Mouse (Mus musculus) embryonic fibroblast, embryonic 13.5 days (primary cell): Measurements from ENCODE around the gene Myzap.

Experiments
- CTCF ChIP-seq: IDR thresholded peaks from 2 replicates; pipeline ENCODE4 v1.5.1; 2011; ENCODE audit warnings: mild to moderate bottlenecking, control low read depth, low read length, moderate library complexity, borderline replicate concordance; ENCODE audit not compliant: insufficient read depth
- POLR2A ChIP-seq: IDR thresholded peaks from 2 replicates; pipeline ENCODE4 v1.6.1; 2011; ENCODE audit warnings: low read depth, mild to moderate bottlenecking, control low read depth, low read length, moderate library complexity

DNA sequence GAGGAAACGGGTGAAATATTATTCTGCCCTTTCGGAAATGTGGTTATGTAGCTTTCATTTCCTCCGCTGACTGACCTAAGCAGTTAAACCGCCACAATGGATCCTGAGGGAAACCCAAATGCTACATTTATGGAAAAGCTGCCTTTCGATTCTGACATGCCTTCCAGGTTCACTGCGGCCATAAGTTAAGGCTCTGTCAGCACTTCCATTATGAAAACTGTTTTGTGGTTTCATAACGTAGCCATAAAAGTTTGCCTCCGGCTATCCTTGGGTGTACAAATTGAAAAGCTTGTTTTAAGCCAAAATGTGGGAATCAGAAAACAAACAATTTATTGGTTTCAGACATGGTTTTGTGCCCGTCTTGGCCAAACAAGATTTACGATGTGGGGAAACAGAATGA lies 79.3 kb downstream of the Myzap start:
- TF ChIP-seq POLR2A, result no peak
- TF ChIP-seq CTCF, result no peak
